Mouse (Mus musculus): ENCODE measurements around the gene Map10. TPM values are rescaled to one million over a fixed set of nuclear protein-coding genes. Genes with fewer than 3 reads are reported as not detected.

The Map10 gene
- total RNA-seq, 1 experiment from 2014 or later, result 3.3 TPM

DNA sequence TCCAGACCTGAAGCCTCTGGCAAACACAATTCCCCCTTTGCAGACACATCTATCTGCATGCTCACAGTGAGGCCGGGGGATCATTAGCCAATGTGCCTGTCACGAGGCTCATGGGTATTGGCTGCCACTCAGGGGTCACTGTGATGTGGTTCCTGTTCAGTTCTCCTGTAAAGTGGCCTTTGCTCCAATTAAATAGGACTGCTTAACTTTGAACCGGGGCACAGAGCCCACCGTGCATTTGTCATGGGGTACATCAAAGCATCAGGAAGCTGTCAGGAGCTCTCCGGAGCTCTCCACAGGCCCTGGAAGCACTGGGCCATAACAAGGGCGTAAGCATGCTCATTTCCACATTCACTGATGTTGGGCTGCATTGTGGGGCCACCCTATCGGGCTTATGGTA, 47.0 kb downstream of the Map10 start:
- DNase-seq, result no peak

DNA sequence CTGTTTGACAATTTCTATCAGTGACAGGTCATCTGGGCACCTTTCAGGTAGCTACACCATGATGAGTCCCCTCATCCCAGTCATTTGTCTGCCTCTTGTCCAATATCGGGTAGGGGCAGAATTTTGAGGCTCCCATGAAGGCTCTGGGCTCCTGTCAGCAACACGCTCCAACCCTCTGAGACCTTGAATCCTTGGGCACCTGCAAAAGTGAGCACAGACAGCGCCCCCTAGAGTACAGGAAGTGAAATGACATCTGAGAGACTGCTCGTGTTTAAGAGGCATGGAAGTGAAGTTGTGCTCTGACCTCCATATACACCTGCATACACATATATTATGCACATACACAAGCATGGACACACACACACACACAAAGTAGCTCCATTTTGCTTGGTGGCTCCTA, 49.3 kb downstream of the Map10 start:
- DNase-seq, result no peak

DNA sequence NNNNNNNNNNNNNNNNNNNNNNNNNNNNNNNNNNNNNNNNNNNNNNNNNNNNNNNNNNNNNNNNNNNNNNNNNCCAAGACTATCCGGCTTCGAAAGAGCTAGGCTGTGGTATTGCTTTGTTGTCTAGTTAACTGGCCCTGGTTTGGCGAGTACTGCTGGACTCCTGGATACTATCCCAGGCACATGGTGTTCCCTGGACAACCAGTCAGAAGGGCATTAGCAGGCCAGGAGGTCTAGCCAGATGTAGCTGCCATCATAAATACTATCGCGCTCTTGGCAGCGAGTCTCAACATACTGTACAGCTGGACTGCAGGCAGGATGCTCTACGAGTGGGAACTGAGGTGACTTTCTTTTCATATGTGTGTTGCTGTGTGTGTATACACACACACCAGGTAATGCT, 53.1 kb downstream of the Map10 start:
- DNase-seq, result no peak

Other genes starting within 250 kb of the Map10 start
- 36.6 and 37.9 TPM in 2 replicates for gene Sipa1l2, start 100.0 kb upstream of the Map10 start, total RNA-seq (2021)
- 14.3 TPM in 2 replicates for gene Ntpcr, start 60.1 kb downstream of the Map10 start, total RNA-seq (2021)
- gene Pcnx2, start 228.5 kb downstream of the Map10 start, total RNA-seq (2021), result 0.45 and 0.52 TPM in 2 replicates
- gene Map3k21, start 240.6 kb downstream of the Map10 start, total RNA-seq (2021), result 1.3 and 1.4 TPM in 2 replicates

Data from adrenal gland, postnatal 14 days (tissue).